Mouse (Mus musculus) erythroid progenitor cell, adult 5-6 weeks (primary cell): ENCODE results near the gene Bckdhb. TPM values are rescaled to one million over a fixed set of nuclear protein-coding genes. Genes with fewer than 3 reads are reported as not detected.
"Not testable (repeated sequence)": the region's sequence is repeated elsewhere in the genome, so short reads cannot be mapped to it uniquely, and the experiment has no call there.

Experiments used
- ATAC-seq: replicated peaks from 2 replicates; pipeline ENCODE4 v1.8.0; 2016; ENCODE audit warnings: moderate number of reproducible peaks, mild to moderate bottlenecking, moderate TSS enrichment, inconsistent platforms; ENCODE audit not compliant: poor library complexity, low FRiP score, severe bottlenecking
- total RNA-seq, 2 experiments: library from RNA; stranded (forward) in 1 of 2; stranded (reverse) in 1 of 2; fragments of 150-400 nt in 1 of 2; fragments of 186-747, 209-891 nt in 1 of 2; gene quantifications; 2 replicates each; pipeline versions ENCODE4 v1.2.3 to v1.2.4; 2015 to 2017; ENCODE audit warnings: low replicate concordance in 2 of 2

The Bckdhb gene
- total RNA-seq, 2 experiments from 2014 or later = not detected

- no peak for ATAC-seq
Measured at GRCm38 (mm10) chr9:83962098-83963086, 37.4 kb downstream of the Bckdhb start.

- no peak for ATAC-seq
Measured at GRCm38 (mm10) chr9:83963296-83963695, 38.4 kb downstream of the Bckdhb start.

- no peak for ATAC-seq
Measured at GRCm38 (mm10) chr9:83964376-83964775, 39.4 kb downstream of the Bckdhb start.

- no peak for ATAC-seq
Measured at GRCm38 (mm10) chr9:83967439-83968050, 42.6 kb downstream of the Bckdhb start.

- ATAC-seq = no peak
Measured at GRCm38 (mm10) chr9:83969326-83969725, 44.4 kb downstream of the Bckdhb start.

GRCm38 (mm10) chr9:83973467-83973866 lies 48.5 kb downstream of the Bckdhb start:
- ATAC-seq = no peak

- ATAC-seq = no peak
Measured at GRCm38 (mm10) chr9:83975811-83976210, 50.9 kb downstream of the Bckdhb start.

- ATAC-seq = no peak
Measured at GRCm38 (mm10) chr9:83981234-83981633, 56.3 kb downstream of the Bckdhb start.

- no peak for ATAC-seq
Measured at GRCm38 (mm10) chr9:84008961-84009360, 84.0 kb downstream of the Bckdhb start.

GRCm38 (mm10) chr9:84011146-84011545 lies 86.2 kb downstream of the Bckdhb start:
- no peak for ATAC-seq

- not testable (repeated sequence) for ATAC-seq
Measured at GRCm38 (mm10) chr9:84018141-84018540, 93.2 kb downstream of the Bckdhb start.

GRCm38 (mm10) chr9:84019627-84020026 lies 94.7 kb downstream of the Bckdhb start:
- no peak for ATAC-seq

- ATAC-seq = no peak
Measured at GRCm38 (mm10) chr9:84021189-84021588, 96.2 kb downstream of the Bckdhb start.

GRCm38 (mm10) chr9:84028120-84028519 lies 103.2 kb downstream of the Bckdhb start:
- ATAC-seq = no peak

GRCm38 (mm10) chr9:84030691-84031290 lies 105.8 kb downstream of the Bckdhb start:
- no peak for ATAC-seq

GRCm38 (mm10) chr9:84031406-84031805 lies 106.5 kb downstream of the Bckdhb start:
- no peak for ATAC-seq

GRCm38 (mm10) chr9:84032669-84033341 lies 107.9 kb downstream of the Bckdhb start:
- ATAC-seq = no peak

GRCm38 (mm10) chr9:84036046-84036445 lies 111.1 kb downstream of the Bckdhb start:
- ATAC-seq = no peak

GRCm38 (mm10) chr9:84037224-84037623 lies 112.3 kb downstream of the Bckdhb start:
- ATAC-seq = no peak

- ATAC-seq = no peak
Measured at GRCm38 (mm10) chr9:84038946-84039345, 114.0 kb downstream of the Bckdhb start.
